Mouse (Mus musculus): ENCODE results near the gene Gm20388. TPM values are rescaled to one million over a fixed set of nuclear protein-coding genes. Genes with fewer than 3 reads are reported as not detected.

The Gm20388 gene
- total RNA-seq, 2 experiments from 2014 or later = 1.9 to 2.0 TPM

GRCm38 (mm10) chr8:122817724-122818496 lies 2907.3 kb downstream of the Gm20388 start:
- DNase-seq = no peak

GRCm38 (mm10) chr8:122819776-122820175 lies 2909.1 kb downstream of the Gm20388 start:
- DNase-seq = no peak

DNA sequence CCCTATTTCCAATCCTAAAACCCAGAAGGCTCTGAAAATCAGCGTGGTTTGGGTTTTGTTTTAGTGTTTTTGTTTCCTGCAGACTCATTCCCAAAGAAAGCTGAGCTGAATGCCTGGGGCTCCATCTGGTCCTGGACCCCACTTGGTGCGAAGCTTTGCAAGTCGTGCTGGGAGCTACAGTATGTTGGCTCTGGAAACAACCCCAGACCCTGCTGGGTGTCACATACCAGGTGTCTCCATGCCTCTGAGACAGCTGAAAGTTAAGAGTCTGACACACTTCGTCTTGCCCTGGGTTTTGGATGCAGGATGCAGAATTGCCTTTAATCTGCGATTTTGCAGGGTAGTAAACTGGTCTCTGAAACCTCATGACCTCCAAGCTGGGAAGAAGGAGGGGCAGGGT lies 2913.9 kb downstream of the Gm20388 start:
- DNase-seq = no peak

DNA sequence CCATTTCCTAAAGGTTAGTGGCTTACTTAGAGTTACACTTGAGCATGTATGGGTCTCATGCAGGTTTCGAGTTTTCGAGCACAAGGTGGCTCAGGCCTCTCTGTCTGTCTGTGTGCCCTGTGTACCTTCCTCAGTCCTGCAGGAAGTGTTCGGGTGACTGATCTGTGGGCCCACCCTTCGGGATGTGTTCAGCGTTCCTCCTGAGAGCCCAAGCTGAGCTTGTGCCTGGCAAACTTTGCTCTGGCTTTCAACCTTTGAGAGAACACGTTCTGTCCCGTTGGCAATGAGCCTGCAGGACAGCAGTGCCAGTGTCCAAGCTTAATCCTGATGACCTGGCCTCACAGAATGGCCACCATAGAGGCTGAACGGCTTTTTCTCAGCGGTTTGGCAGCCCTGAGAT lies 2914.3 kb downstream of the Gm20388 start:
- no peak for DNase-seq

DNA sequence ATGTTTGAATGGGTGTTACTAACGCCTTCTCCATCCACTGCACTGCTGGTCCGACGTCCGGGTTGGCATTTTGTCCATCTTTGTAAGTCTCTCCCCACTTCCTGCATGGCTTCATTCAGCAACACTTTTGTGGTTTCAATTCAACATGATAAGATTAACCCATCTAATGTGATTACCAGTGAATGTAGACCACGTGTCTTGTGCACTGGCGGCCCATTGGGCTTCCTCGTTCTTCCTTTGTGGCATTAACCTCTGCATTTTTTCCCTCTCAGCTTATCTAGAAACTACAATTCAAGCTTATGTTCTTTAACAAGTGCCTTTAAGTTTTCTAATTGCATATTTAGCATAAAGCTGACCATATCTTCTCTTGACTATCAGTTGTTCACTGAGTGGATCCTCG lies 2914.8 kb downstream of the Gm20388 start:
- DNase-seq = no peak

DNA sequence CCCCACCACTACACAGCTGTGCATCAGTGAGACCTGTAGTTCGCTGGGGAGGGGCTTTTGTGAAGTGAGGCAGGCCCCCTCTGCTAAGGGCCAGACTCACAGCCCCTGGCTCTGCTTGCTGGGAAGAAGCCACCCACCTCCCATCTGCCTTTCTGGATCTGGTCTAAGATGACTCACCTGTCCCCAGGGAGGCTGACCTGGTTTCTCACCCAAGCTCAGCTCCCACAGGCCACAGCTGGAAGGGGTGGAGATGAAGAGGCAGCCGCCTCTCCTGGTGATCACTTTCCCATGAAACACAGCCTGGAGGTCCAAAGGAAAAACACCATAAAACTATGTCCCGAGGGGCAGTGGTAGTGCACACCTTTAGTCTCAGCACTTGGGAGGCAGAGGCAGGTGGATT lies 2918.8 kb downstream of the Gm20388 start:
- DNase-seq = no peak

- peak; percentile 97 for DNase-seq
Observed at GRCm38 (mm10) chr8:122830349-122831061, 2919.9 kb downstream of the Gm20388 start.

- DNase-seq = no peak
Observed at GRCm38 (mm10) chr8:122834416-122834815, 2923.8 kb downstream of the Gm20388 start.

DNA sequence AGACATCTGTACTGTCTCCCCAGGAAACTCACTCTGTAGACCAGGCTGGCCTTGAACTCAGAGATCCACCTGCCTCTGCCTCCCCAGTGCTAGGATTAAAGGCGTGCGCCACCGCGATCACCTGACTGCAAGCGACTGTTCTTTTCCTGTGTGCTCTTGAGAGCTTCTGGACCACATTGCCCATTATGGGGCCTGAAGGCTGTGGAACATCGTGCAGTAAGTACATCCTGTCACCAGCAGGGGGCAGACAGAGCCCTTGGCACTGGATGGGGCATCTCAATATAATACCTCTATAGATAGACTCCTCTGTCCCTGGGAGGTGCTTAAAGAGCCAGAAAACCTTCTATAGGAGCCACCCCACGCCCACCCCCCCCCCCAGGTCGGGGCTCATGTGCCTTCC lies 2924.3 kb downstream of the Gm20388 start:
- DNase-seq = peak; percentile 87

- DNase-seq = no peak
Observed at GRCm38 (mm10) chr8:122836199-122836598, 2925.6 kb downstream of the Gm20388 start.

DNA sequence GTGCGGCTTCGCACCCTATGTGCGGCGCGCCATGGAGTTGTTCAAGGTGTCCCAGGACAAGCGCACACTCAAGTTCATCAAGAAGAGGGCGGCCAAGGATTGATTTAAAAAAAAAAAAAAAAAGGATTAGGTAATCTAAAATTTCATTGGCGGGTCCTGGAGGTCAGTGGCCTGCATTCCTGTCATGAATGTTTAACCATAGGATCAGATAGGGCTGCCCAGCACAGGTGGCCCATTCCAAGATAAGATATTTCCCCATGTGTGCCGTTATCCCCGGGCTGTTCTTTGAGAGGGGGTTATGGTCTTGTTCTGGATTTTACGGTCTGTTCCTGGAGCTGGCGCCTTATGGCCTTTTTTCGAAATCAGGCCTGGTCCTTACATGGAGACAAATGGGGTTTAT lies 2926.1 kb downstream of the Gm20388 start:
- DNase-seq = no peak

DNA sequence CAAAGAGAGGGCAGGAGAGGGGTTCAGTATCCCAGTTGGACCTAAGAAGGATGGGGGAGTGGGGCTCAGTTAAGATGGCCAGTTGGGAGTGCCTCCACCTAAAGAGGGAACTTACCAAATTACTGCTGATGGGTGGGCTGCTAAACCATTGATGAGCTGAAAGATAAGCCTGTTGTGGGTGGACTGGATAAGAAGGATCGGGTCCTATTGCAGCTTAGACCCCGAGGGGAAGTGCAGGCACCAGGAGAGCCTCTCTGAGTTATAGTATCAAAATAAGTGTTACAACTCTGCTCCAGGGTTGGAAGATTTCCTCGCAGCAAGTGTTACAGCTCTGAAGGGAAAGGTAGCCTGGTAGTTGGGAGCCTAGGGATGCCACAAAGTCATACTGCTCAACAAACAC lies 2933.5 kb downstream of the Gm20388 start:
- no peak for DNase-seq

- peak; percentile 67 for DNase-seq
Observed at GRCm38 (mm10) chr8:122845662-122846061, 2935.0 kb downstream of the Gm20388 start.

GRCm38 (mm10) chr8:122847829-122848561 lies 2937.4 kb downstream of the Gm20388 start, which contains the start of gene Cdh15:
Gene Cdh15, plus strand, starts transcription at chr8:122847966.
- peak; percentile 72 for DNase-seq

DNA sequence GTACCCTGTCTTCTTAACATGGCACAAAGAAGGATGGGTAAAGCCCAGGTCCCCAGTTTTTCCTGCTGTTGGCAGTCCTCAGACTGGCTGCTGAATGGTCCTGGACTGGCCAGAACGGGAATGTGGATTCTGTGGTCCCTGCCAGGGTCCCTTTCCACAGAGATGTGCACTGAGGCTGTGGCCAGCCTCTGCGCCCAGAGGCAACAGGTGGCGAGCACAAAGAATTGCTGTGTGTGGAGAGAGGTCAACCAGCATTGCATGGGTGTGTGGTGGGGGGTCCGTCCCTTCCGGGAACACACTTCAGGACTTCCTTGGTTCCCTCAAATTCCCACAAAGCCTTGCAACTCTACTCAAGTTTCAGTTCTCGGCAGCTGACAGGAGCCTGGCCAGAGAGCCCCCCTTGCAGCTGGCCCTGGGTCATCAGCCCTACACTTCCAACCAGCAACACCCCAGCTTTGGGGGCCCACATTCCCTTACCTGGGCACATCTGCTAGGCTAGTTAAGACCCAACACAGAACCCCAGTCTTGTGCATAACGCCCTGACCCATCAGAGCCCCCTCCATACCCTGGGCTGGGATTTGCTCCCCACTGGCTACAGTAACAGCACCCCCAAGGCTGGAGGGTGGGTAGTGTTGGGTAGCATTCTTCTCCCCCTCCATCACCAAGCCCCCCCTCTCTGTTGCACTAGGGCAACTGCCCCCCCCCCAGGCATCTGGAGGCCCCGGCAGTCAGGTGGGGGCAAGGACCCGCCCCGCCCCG lies 2938.7 kb downstream of the Gm20388 start:
- no peak for DNase-seq

DNA sequence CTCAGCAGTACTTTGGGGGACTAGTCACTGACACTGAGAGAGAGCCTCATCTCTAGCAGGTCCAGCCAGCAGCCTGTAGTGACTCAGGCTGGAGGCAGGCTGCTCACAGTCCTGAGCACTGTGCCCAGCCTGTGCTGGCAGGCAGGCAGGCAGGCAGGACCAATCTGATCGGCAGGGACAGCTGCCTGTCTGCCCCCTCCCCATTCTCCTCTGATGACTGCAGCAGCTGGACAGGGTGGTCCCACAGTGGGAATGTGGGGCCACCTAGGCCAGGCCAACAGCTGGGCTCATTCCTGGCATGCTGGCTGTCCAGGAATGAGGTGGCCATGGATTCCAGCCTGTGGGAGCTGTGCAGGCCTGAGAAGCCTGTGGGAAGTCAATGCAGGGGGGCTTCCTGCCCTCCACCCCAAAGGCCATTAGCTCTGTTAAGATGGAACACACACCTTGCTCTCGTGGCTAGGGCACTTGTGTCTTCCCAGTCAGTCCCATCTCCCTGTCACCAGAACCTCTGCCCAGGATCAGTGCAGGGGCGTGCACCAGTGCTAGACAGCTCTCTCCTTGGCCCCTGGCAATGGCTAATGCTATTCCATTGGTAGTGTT lies 2940.1 kb downstream of the Gm20388 start:
- DNase-seq = no peak

GRCm38 (mm10) chr8:122851692-122852545 lies 2941.3 kb downstream of the Gm20388 start:
- no peak for DNase-seq

- no peak for DNase-seq
Observed at GRCm38 (mm10) chr8:122852546-122852905, 2941.9 kb downstream of the Gm20388 start.

DNA sequence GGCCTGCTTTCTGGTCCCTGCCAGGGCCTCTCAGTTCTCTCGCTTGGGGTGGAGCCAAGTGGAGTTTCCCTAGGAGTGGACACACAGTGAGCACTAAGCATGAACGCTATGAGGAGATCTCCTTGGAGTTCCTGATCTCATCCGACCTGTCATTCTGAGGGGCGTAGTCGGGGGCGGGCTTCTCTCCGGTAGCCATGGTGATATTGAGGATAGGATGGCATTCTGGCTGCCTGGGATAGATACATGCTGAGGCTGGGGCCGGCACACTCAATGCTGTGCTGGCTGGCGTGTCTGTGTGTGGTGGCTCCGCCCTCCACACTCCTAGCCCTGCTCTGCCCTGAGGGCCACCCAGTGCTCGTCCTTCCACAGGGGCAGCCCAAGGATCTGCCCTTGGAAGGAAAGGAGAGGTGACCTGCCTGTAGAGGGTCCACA lies 2942.7 kb downstream of the Gm20388 start:
- DNase-seq = peak; percentile 42

DNA sequence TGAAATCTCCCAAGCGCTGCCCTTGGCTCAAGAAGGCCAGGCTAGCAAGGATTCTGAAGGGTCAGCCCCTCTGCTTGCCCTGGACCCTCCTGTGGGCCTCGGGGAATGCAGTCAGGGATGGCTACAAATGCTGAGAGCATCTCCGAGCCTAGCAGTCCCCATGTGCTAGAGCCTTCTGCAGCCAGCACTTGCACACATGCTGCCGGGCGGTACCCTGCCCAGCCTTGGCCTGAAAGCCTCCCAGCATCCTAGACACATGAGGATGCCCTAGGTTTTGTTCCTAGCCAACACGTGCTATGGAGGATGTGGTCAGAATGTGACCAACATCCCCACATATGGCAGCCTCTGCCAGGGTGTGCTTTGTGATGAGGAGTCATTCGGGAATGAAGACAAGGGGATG lies 2943.7 kb downstream of the Gm20388 start:
- no peak for DNase-seq

DNA sequence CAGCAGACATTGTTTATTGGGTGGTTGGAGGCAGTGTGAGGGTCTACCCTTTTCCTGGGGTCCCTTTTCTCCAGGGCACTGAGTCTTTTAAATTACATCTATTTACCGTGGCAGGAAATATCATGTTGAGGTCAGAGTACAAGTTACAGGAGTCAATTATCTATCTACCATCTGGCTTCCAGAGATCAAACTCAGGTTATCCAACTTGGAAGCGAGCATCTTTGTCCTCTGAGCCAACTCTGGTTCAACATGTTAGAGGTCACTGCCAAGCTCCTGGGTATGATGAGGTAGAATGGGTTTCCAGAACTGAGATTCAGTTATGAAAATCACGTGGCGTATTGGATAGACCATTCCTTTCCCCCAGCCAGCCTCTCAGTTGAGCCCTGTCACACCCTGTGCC lies 2944.5 kb downstream of the Gm20388 start:
- DNase-seq = no peak
